Mouse (Mus musculus) limb, embryonic 15.5 days (tissue): ENCODE results near the gene Fgl2. TPM values are rescaled to one million over a fixed set of nuclear protein-coding genes. Genes with fewer than 3 reads are reported as not detected.

ENCODE experiments used
- ATAC-seq: fragments of 200-750 bp; cut with Nextera tagmentation; 2 replicates; pipeline ENCODE4 v1.8.0; 2017; ENCODE audit warnings: low read depth, moderate TSS enrichment; ENCODE audit not compliant: insufficient number of reproducible peaks, low FRiP score, low TSS enrichment
- H3K27ac ChIP-seq: fragments of 300-500 bp; sonication (generic); 2 replicates; pipeline ENCODE4 v1.5.1; 2015; ENCODE audit warnings: moderate library complexity, mild to moderate bottlenecking, inconsistent platforms
- H3K27me3 ChIP-seq: fragments of 300-500 bp; sonication (generic); 2 replicates; pipeline ENCODE4 v1.6.1; 2015; ENCODE audit warnings: inconsistent platforms
- H3K36me3 ChIP-seq: fragments of 300-500 bp; sonication (generic); 2 replicates; pipeline ENCODE4 v1.6.1; 2015; ENCODE audit warnings: inconsistent platforms
- H3K4me1 ChIP-seq: fragments of 300-500 bp; sonication (generic); 2 replicates; pipeline ENCODE4 v1.6.1; 2015; ENCODE audit warnings: inconsistent platforms
- H3K4me2 ChIP-seq: fragments of 300-500 bp; sonication (generic); 2 replicates; pipeline ENCODE4 v1.6.1; 2015; ENCODE audit warnings: mild to moderate bottlenecking, inconsistent platforms
- H3K4me3 ChIP-seq: fragments of 300-500 bp; sonication (generic); 2 replicates; pipeline ENCODE4 v1.5.1; 2015; ENCODE audit warnings: mild to moderate bottlenecking, inconsistent platforms
- H3K9ac ChIP-seq: fragments of 300-500 bp; sonication (generic); 2 replicates; pipeline ENCODE4 v1.6.1; 2015; ENCODE audit warnings: inconsistent platforms
- H3K9me3 ChIP-seq: fragments of 300-500 bp; sonication (generic); 2 replicates; pipeline ENCODE4 v1.6.1; 2016; ENCODE audit warnings: inconsistent platforms
- WGBS: fragments of 180-500 bp; shearing (Covaris S2); methylation state at CpG from one replicate; pipeline ENCODE4 v1.1.7; 2015; 5-methylcytosine and 5-hydroxymethylcytosine counted together
- polyA plus RNA-seq: library from polyadenylated mRNA; unstranded; fragments of >200 nt; fragmentation: Nextera tagmentation; extraction: Ambion mirVana; gene quantifications from 2 replicates; pipeline ENCODE4 v1.2.1, GENCODE M21; 2015

Fgl2 gene
- polyA plus RNA-seq, 1 experiment from 2014 or later = 2.9 TPM

- Histone ChIP-seq H3K27ac (no peak overlapping the region), H3K4me3 (no peak overlapping the region), H3K9ac (no peak overlapping the region), H3K27me3 (no peaks in the 10 kb centered on the region), H3K36me3 (no peaks in the 10 kb centered on the region), H3K4me2 (no peak overlapping the region), H3K9me3 (no peaks in the 10 kb centered on the region), H3K4me1 (peaks cover 7% of the 10 kb centered on the region; the same call in 1 of the 2 replicates)
- no peak for ATAC-seq
- WGBS = 90% methylated on average over 9 of the region's 9 CpGs
Measured at GRCm38 (mm10) chr5:21384976-21385375, 12.5 kb downstream of the Fgl2 start.

- Histone ChIP-seq H3K9ac (no peak overlapping the region), H3K4me1 (peaks cover 7% of the 10 kb centered on the region; the same call in 1 of the 2 replicates), H3K9me3 (no peaks in the 10 kb centered on the region), H3K27me3 (no peaks in the 10 kb centered on the region), H3K4me2 (no peak overlapping the region), H3K36me3 (no peaks in the 10 kb centered on the region), H3K27ac (no peak overlapping the region), H3K4me3 (no peak overlapping the region)
- no peak for ATAC-seq
- 82% methylated on average over 4 of the region's 4 CpGs for WGBS
Measured at GRCm38 (mm10) chr5:21386432-21386831, 14.0 kb downstream of the Fgl2 start.

GRCm38 (mm10) chr5:21387340-21387739, 14.9 kb downstream of the Fgl2 start:
- no peaks in the 10 kb centered on the region for H3K27me3 ChIP-seq
- no peak overlapping the region for H3K4me3 ChIP-seq
- peaks cover 7% of the 10 kb centered on the region; the same call in 1 of the 2 replicates for H3K4me1 ChIP-seq
- H3K9ac ChIP-seq = no peak overlapping the region
- H3K4me2 ChIP-seq = no peak overlapping the region
- no peak for ATAC-seq
- no peaks in the 10 kb centered on the region for H3K36me3 ChIP-seq
- no peak overlapping the region for H3K27ac ChIP-seq
- no peaks in the 10 kb centered on the region for H3K9me3 ChIP-seq

- Histone ChIP-seq H3K36me3 (no peaks in the 10 kb centered on the region), H3K9me3 (no peaks in the 10 kb centered on the region), H3K9ac (no peak overlapping the region), H3K4me1 (0 out of 2 replicates have a peak, but pooled peaks cover under 1% of the 10 kb centered on the region), H3K27ac (no peak overlapping the region), H3K4me2 (no peak overlapping the region), H3K27me3 (no peaks in the 10 kb centered on the region), H3K4me3 (no peak overlapping the region)
- no peak for ATAC-seq
- 74% methylated on average over 4 of the region's 4 CpGs for WGBS
Measured at GRCm38 (mm10) chr5:21388855-21389254, 16.4 kb downstream of the Fgl2 start.

GRCm38 (mm10) chr5:21391616-21392384, 19.4 kb downstream of the Fgl2 start:
- no peak for ATAC-seq
- H3K36me3 ChIP-seq = no peaks in the 10 kb centered on the region
- no peak overlapping the region for H3K9ac ChIP-seq
- no peaks in the 10 kb centered on the region for H3K9me3 ChIP-seq
- 0 out of 2 replicates have a peak, but pooled peaks cover 2% of the 10 kb centered on the region for H3K4me1 ChIP-seq
- H3K4me3 ChIP-seq = no peak overlapping the region
- H3K27me3 ChIP-seq = no peaks in the 10 kb centered on the region
- H3K4me2 ChIP-seq = no peak overlapping the region
- 50% methylated on average over 12 of the region's 13 CpGs for WGBS
- no peak overlapping the region for H3K27ac ChIP-seq

GRCm38 (mm10) chr5:21394562-21394961, 22.1 kb downstream of the Fgl2 start:
- 56% methylated on average over 2 of the region's 2 CpGs for WGBS
- H3K4me2 ChIP-seq = no peak overlapping the region
- H3K27ac ChIP-seq = no peak overlapping the region
- ATAC-seq = no peak
- no peaks in the 10 kb centered on the region for H3K27me3 ChIP-seq
- H3K36me3 ChIP-seq = no peaks in the 10 kb centered on the region
- H3K4me3 ChIP-seq = no peak overlapping the region
- H3K9me3 ChIP-seq = no peaks in the 10 kb centered on the region
- H3K9ac ChIP-seq = no peak overlapping the region
- 0 out of 2 replicates have a peak, but pooled peaks cover 2% of the 10 kb centered on the region for H3K4me1 ChIP-seq

GRCm38 (mm10) chr5:21395205-21395840, 22.9 kb downstream of the Fgl2 start:
- Histone ChIP-seq H3K27me3 (no peaks in the 10 kb centered on the region), H3K27ac (no peak overlapping the region), H3K4me3 (no peak overlapping the region), H3K9ac (no peak overlapping the region), H3K9me3 (no peaks in the 10 kb centered on the region), H3K4me1 (0 out of 2 replicates have a peak, but pooled peaks cover 2% of the 10 kb centered on the region), H3K4me2 (no peak overlapping the region), H3K36me3 (no peaks in the 10 kb centered on the region)
- WGBS = 44% methylated on average over 7 of the region's 7 CpGs
- ATAC-seq = no peak

GRCm38 (mm10) chr5:21411261-21411666, 38.8 kb downstream of the Fgl2 start:
- no peak for ATAC-seq
- no peak overlapping the region for H3K27ac ChIP-seq
- no peaks in the 10 kb centered on the region for H3K9me3 ChIP-seq
- 81% methylated on average over 5 of the region's 5 CpGs for WGBS
- no peaks in the 10 kb centered on the region for H3K4me1 ChIP-seq
- H3K4me2 ChIP-seq = no peak overlapping the region
- no peaks in the 10 kb centered on the region for H3K36me3 ChIP-seq
- no peak overlapping the region for H3K4me3 ChIP-seq
- H3K9ac ChIP-seq = no peak overlapping the region
- no peaks in the 10 kb centered on the region for H3K27me3 ChIP-seq

GRCm38 (mm10) chr5:21412056-21412455, 39.6 kb downstream of the Fgl2 start:
- Histone ChIP-seq H3K27ac (no peak overlapping the region), H3K9me3 (no peaks in the 10 kb centered on the region), H3K27me3 (no peaks in the 10 kb centered on the region), H3K4me3 (no peak overlapping the region), H3K4me2 (no peak overlapping the region), H3K36me3 (no peaks in the 10 kb centered on the region), H3K9ac (no peak overlapping the region), H3K4me1 (no peaks in the 10 kb centered on the region)
- 72% methylated on average over 5 of the region's 5 CpGs for WGBS
- ATAC-seq = no peak

GRCm38 (mm10) chr5:21413322-21413721, 40.9 kb downstream of the Fgl2 start:
- H3K9ac ChIP-seq = no peak overlapping the region
- ATAC-seq = no peak
- H3K36me3 ChIP-seq = no peaks in the 10 kb centered on the region
- H3K9me3 ChIP-seq = no peaks in the 10 kb centered on the region
- no peak overlapping the region for H3K27ac ChIP-seq
- WGBS = 86% methylated on average over 3 of the region's 3 CpGs
- H3K4me1 ChIP-seq = no peaks in the 10 kb centered on the region
- H3K4me3 ChIP-seq = no peak overlapping the region
- H3K27me3 ChIP-seq = no peaks in the 10 kb centered on the region
- no peak overlapping the region for H3K4me2 ChIP-seq

- H3K9ac ChIP-seq = no peak overlapping the region
- H3K27me3 ChIP-seq = no peaks in the 10 kb centered on the region
- no peak overlapping the region for H3K27ac ChIP-seq
- no peaks in the 10 kb centered on the region for H3K9me3 ChIP-seq
- no peaks in the 10 kb centered on the region for H3K4me1 ChIP-seq
- H3K4me3 ChIP-seq = no peak overlapping the region
- no peaks in the 10 kb centered on the region for H3K36me3 ChIP-seq
- 56% methylated on average over 1 of the region's 1 CpGs for WGBS
- H3K4me2 ChIP-seq = no peak overlapping the region
- no peak for ATAC-seq
Measured at GRCm38 (mm10) chr5:21414116-21414820, 41.8 kb downstream of the Fgl2 start.

- Histone ChIP-seq H3K36me3 (no peaks in the 10 kb centered on the region), H3K4me1 (no peaks in the 10 kb centered on the region), H3K27me3 (no peaks in the 10 kb centered on the region), H3K4me2 (no peak overlapping the region), H3K4me3 (no peak overlapping the region), H3K9me3 (no peaks in the 10 kb centered on the region), H3K27ac (no peak overlapping the region), H3K9ac (no peak overlapping the region)
- ATAC-seq = no peak
- 62% methylated on average over 4 of the region's 4 CpGs for WGBS
Measured at GRCm38 (mm10) chr5:21418613-21419012, 46.2 kb downstream of the Fgl2 start.
